Mouse (Mus musculus): Measurements from ENCODE around the gene Josd2. TPM values are rescaled to one million over a fixed set of nuclear protein-coding genes. Genes with fewer than 3 reads are reported as not detected.
A peak's percentile ranks its signal among the peaks of the same experiment; 100 is the strongest.

Gene Josd2
- total and polyA plus RNA-seq, 2 experiments from 2014 or later, result 22.7 to 38.5 TPM

DNA sequence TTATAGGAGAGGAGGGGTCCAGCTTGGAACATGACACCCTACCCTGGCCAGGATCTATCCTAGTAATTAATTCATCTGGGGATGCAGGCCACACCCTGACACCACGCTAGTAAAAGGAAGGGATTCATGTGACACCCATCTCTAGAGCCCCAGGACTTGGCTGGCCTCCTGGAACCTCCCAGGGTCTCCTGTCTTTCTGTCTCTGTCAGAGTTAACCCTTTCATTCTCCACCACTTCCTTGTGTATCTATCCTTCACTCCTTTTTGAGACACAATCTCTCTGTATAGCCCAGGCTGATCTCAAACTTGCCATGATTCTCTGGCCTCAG lies 4.7 kb downstream of the Josd2 start:
- Histone ChIP-seq H3K36me3 (ENCODE audit: insufficient read depth, low read length) (no peaks in the 10 kb centered on the region), H3K4me2 (ENCODE audit: low read depth, low read length, poor library complexity, severe bottlenecking) (no peak overlapping the region), H3K9ac (replicated peaks; ENCODE audit: low read length, poor library complexity, severe bottlenecking) (no peak overlapping the region), H3K9me3 (ENCODE audit: low read length) (no peaks in the 10 kb centered on the region), H3K4me1 (ENCODE audit: insufficient read depth, low read length) (peaks cover 16% of the 10 kb centered on the region), H3K27ac (ENCODE audit: low read depth, low read length) (no peak overlapping the region), H3K27me3 (ENCODE audit: insufficient read depth, low read length) (0 out of 2 replicates have a peak, but pooled peaks cover 5% of the 10 kb centered on the region), H3K4me3 (ENCODE audit: low read depth, low read length) (no peak overlapping the region)
- no peak for ATAC-seq (ENCODE audit: low FRiP score)
- no peak for TF ChIP-seq CTCF (IDR thresholded peaks at IDR 0.05)
- DNase-seq (ENCODE audit: low spot score), result no peak
- 9% methylated on average over 1 of the region's 1 CpGs for WGBS

GRCm38 (mm10) chr7:44472961-44473646 lies 5.3 kb downstream of the Josd2 start:
- Histone ChIP-seq H3K9ac (replicated peaks; ENCODE audit: low read length, poor library complexity, severe bottlenecking) (no peak overlapping the region), H3K4me3 (ENCODE audit: low read depth, low read length) (no peak overlapping the region), H3K27ac (ENCODE audit: low read depth, low read length) (no peak overlapping the region), H3K36me3 (ENCODE audit: insufficient read depth, low read length) (no peaks in the 10 kb centered on the region), H3K27me3 (ENCODE audit: insufficient read depth, low read length) (0 out of 2 replicates have a peak, but pooled peaks cover 6% of the 10 kb centered on the region), H3K4me1 (ENCODE audit: insufficient read depth, low read length) (peaks cover 16% of the 10 kb centered on the region), H3K9me3 (ENCODE audit: low read length) (no peaks in the 10 kb centered on the region), H3K4me2 (ENCODE audit: low read depth, low read length, poor library complexity, severe bottlenecking) (no peak overlapping the region)
- DNase-seq (ENCODE audit: low spot score) (no peak), ATAC-seq (ENCODE audit: low FRiP score) (no peak)
- 57% methylated on average over 9 of the region's 9 CpGs for WGBS
- no peak for TF ChIP-seq CTCF (IDR thresholded peaks at IDR 0.05)

DNA sequence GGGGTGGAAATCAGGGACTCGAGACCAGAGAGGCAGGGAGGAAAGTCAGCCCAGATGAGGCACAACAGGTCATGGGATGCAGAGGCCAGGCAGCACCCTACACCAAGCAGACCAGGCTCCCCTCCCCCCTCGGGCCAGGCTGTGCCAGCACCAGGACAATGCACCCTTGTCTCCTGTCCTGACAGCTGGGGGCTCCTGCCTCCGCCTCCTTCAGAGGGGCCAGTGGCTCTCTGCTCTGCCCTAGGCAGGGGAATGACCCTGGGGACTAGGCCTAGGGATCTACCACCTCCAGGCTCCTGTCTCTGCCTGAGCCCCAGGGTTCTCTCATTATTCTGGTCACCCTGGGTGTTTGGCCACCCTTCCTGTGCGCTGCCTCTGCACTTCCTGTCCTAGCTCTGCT lies 6.6 kb downstream of the Josd2 start:
- no peak overlapping the region for H3K4me3 ChIP-seq (ENCODE audit: low read depth, low read length)
- H3K4me1 ChIP-seq (ENCODE audit: insufficient read depth, low read length), result peaks cover 5% of the 10 kb centered on the region; the same call in 1 of the 2 replicates
- no peaks in the 10 kb centered on the region for H3K36me3 ChIP-seq (ENCODE audit: insufficient read depth, low read length)
- H3K27me3 ChIP-seq (ENCODE audit: insufficient read depth, low read length), result 0 out of 2 replicates have a peak, but pooled peaks cover 6% of the 10 kb centered on the region
- H3K27ac ChIP-seq (ENCODE audit: low read depth, low read length), result peak overlapping the region; percentile 27
- no peak overlapping the region for H3K4me2 ChIP-seq (ENCODE audit: low read depth, low read length, poor library complexity, severe bottlenecking)
- peak; percentile 74 for ATAC-seq (ENCODE audit: low FRiP score)
- TF ChIP-seq CTCF (IDR thresholded peaks at IDR 0.05), result no peak
- peak; percentile 68 for DNase-seq (ENCODE audit: low spot score)
- peak overlapping the region; percentile 42 for H3K9ac ChIP-seq (replicated peaks; ENCODE audit: low read length, poor library complexity, severe bottlenecking)
- 18% methylated on average over 4 of the region's 4 CpGs for WGBS
- H3K9me3 ChIP-seq (ENCODE audit: low read length), result no peaks in the 10 kb centered on the region

DNA sequence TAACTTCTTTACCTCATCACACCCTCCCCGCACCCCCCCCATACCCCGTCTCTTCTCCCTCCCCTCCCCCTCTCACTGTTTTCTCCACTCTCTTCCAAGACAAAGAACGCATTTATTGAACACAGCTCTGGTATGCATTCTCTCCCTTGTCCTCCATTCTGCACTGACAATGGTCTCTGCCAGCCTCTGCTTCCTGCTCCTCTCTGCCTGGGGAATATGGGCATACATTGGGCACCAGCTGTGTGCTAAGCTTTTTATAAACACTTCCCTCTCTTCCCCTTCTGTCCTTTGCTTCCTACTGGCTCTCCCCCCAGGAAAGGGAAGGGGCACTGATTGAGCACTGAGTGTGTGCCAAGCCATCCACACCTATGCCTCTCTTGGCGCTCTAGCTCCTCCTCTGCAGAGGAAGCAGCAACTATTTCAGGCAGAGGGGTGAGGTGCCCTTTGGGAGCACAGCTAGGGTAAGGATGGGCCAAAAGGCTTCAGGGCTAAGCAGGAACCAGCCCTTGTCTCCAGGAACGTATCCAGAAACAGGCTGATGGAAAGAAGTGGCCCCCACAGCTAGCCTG lies 7.3 kb downstream of the Josd2 start:
- H3K4me1 ChIP-seq (ENCODE audit: insufficient read depth, low read length), result peaks cover 4% of the 10 kb centered on the region; the same call in 1 of the 2 replicates
- no peaks in the 10 kb centered on the region for H3K9me3 ChIP-seq (ENCODE audit: low read length)
- H3K27ac ChIP-seq (ENCODE audit: low read depth, low read length), result peak overlapping the region; percentile 43; the same call in 1 of the 2 replicates
- H3K4me2 ChIP-seq (ENCODE audit: low read depth, low read length, poor library complexity, severe bottlenecking), result no peak overlapping the region
- no peak overlapping the region for H3K4me3 ChIP-seq (ENCODE audit: low read depth, low read length)
- H3K9ac ChIP-seq (replicated peaks; ENCODE audit: low read length, poor library complexity, severe bottlenecking), result no peak overlapping the region
- TF ChIP-seq CTCF (IDR thresholded peaks at IDR 0.05), result no peak
- ATAC-seq (ENCODE audit: low FRiP score) (no peak), DNase-seq (ENCODE audit: low spot score) (no peak)
- peaks cover 8% of the 10 kb centered on the region; the same call in 1 of the 2 replicates for H3K27me3 ChIP-seq (ENCODE audit: insufficient read depth, low read length)
- WGBS, result 26% methylated on average over 5 of the region's 5 CpGs
- H3K36me3 ChIP-seq (ENCODE audit: insufficient read depth, low read length), result no peaks in the 10 kb centered on the region

- TF ChIP-seq CTCF (IDR thresholded peaks at IDR 0.05), result no peak
- Histone ChIP-seq H3K27ac (ENCODE audit: low read depth, low read length) (no peak overlapping the region), H3K4me3 (ENCODE audit: low read depth, low read length) (no peak overlapping the region), H3K4me2 (ENCODE audit: low read depth, low read length, poor library complexity, severe bottlenecking) (no peak overlapping the region), H3K27me3 (ENCODE audit: insufficient read depth, low read length) (peaks cover 8% of the 10 kb centered on the region; the same call in 1 of the 2 replicates), H3K9ac (replicated peaks; ENCODE audit: low read length, poor library complexity, severe bottlenecking) (no peak overlapping the region), H3K9me3 (ENCODE audit: low read length) (no peaks in the 10 kb centered on the region), H3K36me3 (ENCODE audit: insufficient read depth, low read length) (no peaks in the 10 kb centered on the region), H3K4me1 (ENCODE audit: insufficient read depth, low read length) (no peaks in the 10 kb centered on the region)
- no peak for DNase-seq (ENCODE audit: low spot score)
- ATAC-seq (ENCODE audit: low FRiP score), result no peak
- 74% methylated on average over 3 of the region's 3 CpGs for WGBS
These were observed 15.2 kb downstream of the Josd2 start for GRCm38 (mm10) chr7:44482836-44483435.

DNA sequence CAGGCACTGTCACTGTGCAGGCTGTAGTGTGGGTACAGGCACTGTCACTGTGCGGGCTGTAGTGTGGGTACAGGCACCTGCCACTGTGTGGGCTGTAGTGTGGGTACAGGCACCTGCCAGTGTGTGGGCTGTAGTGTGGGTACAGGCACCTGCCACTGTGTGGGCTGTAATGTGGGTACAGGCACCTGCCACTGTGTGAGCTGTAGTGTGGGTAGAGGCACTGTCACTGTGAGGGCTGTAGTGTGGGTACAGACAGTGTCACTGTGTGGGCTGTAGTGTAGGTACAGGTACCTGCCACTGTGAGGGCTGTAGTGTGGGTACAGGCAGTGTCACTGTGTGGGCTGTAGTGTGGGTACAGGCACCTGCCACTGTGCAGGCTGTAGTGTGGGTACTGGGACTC lies 16.3 kb downstream of the Josd2 start:
- TF ChIP-seq CTCF (IDR thresholded peaks at IDR 0.05), result no peak
- H3K27ac ChIP-seq (ENCODE audit: low read depth, low read length), result no peak overlapping the region
- no peak overlapping the region for H3K9ac ChIP-seq (replicated peaks; ENCODE audit: low read length, poor library complexity, severe bottlenecking)
- H3K27me3 ChIP-seq (ENCODE audit: insufficient read depth, low read length), result peaks cover 8% of the 10 kb centered on the region; the same call in 1 of the 2 replicates
- ATAC-seq (ENCODE audit: low FRiP score) (no peak), DNase-seq (ENCODE audit: low spot score) (no peak)
- peaks cover 6% of the 10 kb centered on the region; the same call in 1 of the 2 replicates for H3K36me3 ChIP-seq (ENCODE audit: insufficient read depth, low read length)
- H3K4me3 ChIP-seq (ENCODE audit: low read depth, low read length), result no peak overlapping the region
- H3K9me3 ChIP-seq (ENCODE audit: low read length), result no peaks in the 10 kb centered on the region
- 100% methylated on average over 1 of the region's 1 CpGs for WGBS
- H3K4me1 ChIP-seq (ENCODE audit: insufficient read depth, low read length), result no peaks in the 10 kb centered on the region
- no peak overlapping the region for H3K4me2 ChIP-seq (ENCODE audit: low read depth, low read length, poor library complexity, severe bottlenecking)
